Mouse (Mus musculus) stomach, postnatal 0 days (tissue): Measurements from ENCODE around the gene Coro7. TPM values are rescaled to one million over a fixed set of nuclear protein-coding genes. Genes with fewer than 3 reads are reported as not detected.

Source experiments
- ATAC-seq: fragments of 200-750 bp; cut with Nextera tagmentation; 2 replicates; pipeline ENCODE4 v1.8.0; 2017; ENCODE audit not compliant: low FRiP score, low TSS enrichment
- DNase-seq: peaks from one replicate; pipeline ENCODE4 v3.0.0-alpha.2; 2016; ENCODE audit warnings: low spot score
- H3K27ac ChIP-seq: fragments of 300-500 bp; sonication (generic); replicated peaks from 2 replicates; pipeline ENCODE4 v1.5.1; 2014; ENCODE audit warnings: mild to moderate bottlenecking, control low read depth
- H3K27me3 ChIP-seq: fragments of 300-500 bp; sonication (generic); 2 replicates; pipeline ENCODE4 v1.6.1; 2014; ENCODE audit warnings: low read length; ENCODE audit not compliant: control insufficient read depth, insufficient read depth
- H3K36me3 ChIP-seq: fragments of 300-500 bp; sonication (generic); 2 replicates; pipeline ENCODE4 v1.6.1; 2014; ENCODE audit warnings: low read length, mixed read lengths; ENCODE audit not compliant: control insufficient read depth, insufficient read depth
- H3K4me1 ChIP-seq: fragments of 300-500 bp; sonication (generic); replicated peaks from 2 replicates; pipeline ENCODE4 v1.6.1; 2014; ENCODE audit warnings: antibody characterized with exemption; ENCODE audit not compliant: control insufficient read depth, insufficient read depth
- H3K4me2 ChIP-seq: fragments of 300-500 bp; sonication (generic); replicated peaks from 2 replicates; pipeline ENCODE4 v1.6.1; 2014; ENCODE audit warnings: low read depth, mild to moderate bottlenecking, control low read depth, moderate library complexity
- H3K4me3 ChIP-seq: fragments of 300-500 bp; sonication (generic); 2 replicates; pipeline ENCODE4 v1.5.1; 2014; ENCODE audit warnings: low read depth, low read length, control low read depth
- H3K9ac ChIP-seq: fragments of 300-500 bp; sonication (generic); 2 replicates; pipeline ENCODE4 v1.6.1; 2014; ENCODE audit warnings: mild to moderate bottlenecking, low read length, control low read depth, mixed read lengths
- H3K9me3 ChIP-seq: fragments of 300-500 bp; sonication (generic); 2 replicates; pipeline ENCODE4 v1.6.1; 2016; ENCODE audit warnings: low read length; ENCODE audit not compliant: control insufficient read depth
- CTCF ChIP-seq: IDR thresholded peaks from 2 replicates; pipeline ENCODE4 v1.5.1; 2016; ENCODE audit warnings: antibody characterized with exemption, low read depth, mild to moderate bottlenecking, moderate library complexity
- EP300 ChIP-seq: optimal IDR thresholded peaks from 2 replicates; pipeline ENCODE3; 2016; ENCODE audit warnings: antibody characterized with exemption
- WGBS: fragments of 180-500 bp; shearing (Covaris S2); extraction: QIAGEN DNeasy Blood & Tissue Kit; methylation state at CpG from one replicate; pipeline ENCODE4 v1.1.7; 2014; 5-methylcytosine and 5-hydroxymethylcytosine counted together
- polyA plus RNA-seq: library from polyadenylated mRNA; unstranded; fragments of >200 nt; fragmentation: Nextera tagmentation; extraction: Ambion mirVana; gene quantifications from 2 replicates; pipeline ENCODE4 v1.2.1, GENCODE M21; 2015

The Coro7 gene
- 7.6 and 8.1 TPM in 2 replicates for polyA plus RNA-seq

DNA sequence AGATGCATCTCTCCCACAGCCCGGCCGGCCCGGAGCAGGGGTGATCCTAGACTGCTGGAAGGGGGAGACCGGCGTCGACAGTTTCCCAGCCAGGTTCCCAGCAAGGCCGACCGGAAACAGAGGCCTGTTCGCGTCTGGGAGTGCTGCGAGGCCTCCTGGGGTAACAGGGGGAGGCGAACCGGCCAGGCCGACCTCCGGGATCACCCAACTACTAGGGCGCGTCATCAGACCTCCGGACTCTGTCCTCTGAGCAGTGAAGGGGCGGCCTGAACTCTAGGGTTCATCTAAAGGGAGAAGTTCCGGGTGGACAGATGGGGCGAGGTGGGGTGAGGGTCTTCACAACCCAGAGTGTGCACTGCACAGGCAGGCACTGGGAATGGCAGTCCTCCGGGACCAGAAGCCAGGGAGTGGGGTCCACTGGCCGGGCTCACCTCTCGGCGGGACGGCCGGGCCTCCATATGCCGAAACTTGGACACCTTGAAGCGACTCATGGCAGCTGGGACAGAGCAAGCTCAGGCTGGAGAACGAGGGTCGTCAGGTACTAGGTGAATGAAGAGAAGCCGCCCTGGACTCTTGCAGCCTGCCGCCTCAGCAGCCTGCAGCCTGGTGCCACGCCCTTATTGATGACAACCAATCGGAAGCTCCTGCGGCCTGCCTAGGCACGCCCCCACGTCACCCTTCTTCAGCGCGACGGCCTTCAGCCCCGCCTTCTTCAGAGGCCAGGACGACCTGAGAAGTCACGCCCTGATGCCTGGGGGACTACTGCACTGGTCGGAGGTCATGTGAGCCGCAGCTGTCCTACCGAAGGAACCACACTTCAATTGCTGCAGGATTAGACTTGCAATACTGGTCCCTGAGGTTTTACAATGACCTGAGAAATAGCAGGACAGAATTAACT lies at the start of gene Coro7:
Coro7 (minus strand) TSS at position 657 of the 898 bp plus-strand sequence.
- 0 out of 2 replicates have a peak, but pooled peaks cover 4% of the 10 kb centered on the region for H3K36me3 ChIP-seq
- peak within 1 kb of the TSS; percentile 56; the same call in 1 of the 2 replicates for H3K27ac ChIP-seq
- TF ChIP-seq EP300 (no peak), CTCF (no peak)
- 0 out of 2 replicates have a peak, but pooled peaks cover 4% of the 10 kb centered on the region for H3K4me1 ChIP-seq
- 1% methylated on average over 47 of the region's 47 CpGs for WGBS
- H3K9ac ChIP-seq = peak within 1 kb of the TSS; percentile 73
- DNase-seq (peak; percentile 93), ATAC-seq (peak; percentile 91)
- no peaks in the 10 kb centered on the region for H3K27me3 ChIP-seq
- peak within 1 kb of the TSS; percentile 68 for H3K4me3 ChIP-seq
- no peaks in the 10 kb centered on the region for H3K9me3 ChIP-seq
- H3K4me2 ChIP-seq = peak within 1 kb of the TSS; percentile 98

DNA sequence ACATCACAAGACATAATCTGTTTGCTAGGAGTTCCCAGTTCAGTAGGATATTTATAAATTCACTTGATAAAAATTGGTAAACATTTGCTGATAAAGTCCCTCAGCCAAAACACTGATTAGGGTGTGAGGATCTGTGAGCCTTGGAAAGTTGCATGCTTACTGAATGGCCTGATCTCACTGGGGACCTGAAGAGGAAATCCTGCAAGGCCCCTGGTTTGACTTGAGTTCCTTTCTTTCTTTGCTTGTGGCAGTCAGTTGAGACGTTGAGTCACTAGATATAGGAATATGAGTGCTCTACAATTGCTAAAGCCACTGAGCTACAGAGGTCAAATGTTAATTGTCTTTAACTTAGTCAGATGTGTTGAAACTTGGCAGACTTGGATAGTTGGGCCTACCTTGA lies 48.4 kb upstream of the Coro7 start:
- no peak overlapping the region for H3K4me2 ChIP-seq
- WGBS = 35% methylated on average over 1 of the region's 1 CpGs
- H3K27ac ChIP-seq = no peak overlapping the region
- 0 out of 2 replicates have a peak, but pooled peaks cover 3% of the 10 kb centered on the region for H3K4me1 ChIP-seq
- H3K9ac ChIP-seq = no peak overlapping the region
- no peak for ATAC-seq
- H3K4me3 ChIP-seq = no peak overlapping the region
- DNase-seq = no peak
- no peaks in the 10 kb centered on the region for H3K27me3 ChIP-seq
- no peaks in the 10 kb centered on the region for H3K36me3 ChIP-seq
- TF ChIP-seq CTCF = no peak
- no peak for TF ChIP-seq EP300
- no peaks in the 10 kb centered on the region for H3K9me3 ChIP-seq

DNA sequence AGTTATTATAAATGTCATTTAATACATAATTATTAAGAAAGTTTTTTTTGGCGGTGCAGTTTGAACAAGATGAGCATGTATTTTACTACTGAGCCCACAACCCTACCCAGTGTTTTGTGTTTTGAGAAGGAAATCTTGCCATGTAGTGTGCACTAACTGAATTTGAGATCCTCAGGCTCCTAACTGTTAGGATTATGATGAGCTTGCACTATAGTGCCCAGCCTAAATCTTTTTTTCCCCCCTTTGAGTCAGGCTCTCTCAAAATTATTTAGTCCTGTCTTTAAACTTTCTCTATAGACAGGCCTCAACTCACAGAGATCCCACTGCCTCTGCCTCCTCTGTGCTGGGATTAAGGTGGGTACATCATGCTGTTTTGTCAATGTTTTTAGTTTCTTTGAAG lies 47.9 kb upstream of the Coro7 start:
- no peaks in the 10 kb centered on the region for H3K9me3 ChIP-seq
- H3K27ac ChIP-seq = no peak overlapping the region
- DNase-seq (no peak), ATAC-seq (no peak)
- no peaks in the 10 kb centered on the region for H3K27me3 ChIP-seq
- H3K4me2 ChIP-seq = no peak overlapping the region
- TF ChIP-seq CTCF (no peak), EP300 (no peak)
- 0 out of 2 replicates have a peak, but pooled peaks cover 3% of the 10 kb centered on the region for H3K4me1 ChIP-seq
- WGBS = 75% methylated on average over 1 of the region's 1 CpGs
- no peak overlapping the region for H3K9ac ChIP-seq
- no peaks in the 10 kb centered on the region for H3K36me3 ChIP-seq
- no peak overlapping the region for H3K4me3 ChIP-seq

DNA sequence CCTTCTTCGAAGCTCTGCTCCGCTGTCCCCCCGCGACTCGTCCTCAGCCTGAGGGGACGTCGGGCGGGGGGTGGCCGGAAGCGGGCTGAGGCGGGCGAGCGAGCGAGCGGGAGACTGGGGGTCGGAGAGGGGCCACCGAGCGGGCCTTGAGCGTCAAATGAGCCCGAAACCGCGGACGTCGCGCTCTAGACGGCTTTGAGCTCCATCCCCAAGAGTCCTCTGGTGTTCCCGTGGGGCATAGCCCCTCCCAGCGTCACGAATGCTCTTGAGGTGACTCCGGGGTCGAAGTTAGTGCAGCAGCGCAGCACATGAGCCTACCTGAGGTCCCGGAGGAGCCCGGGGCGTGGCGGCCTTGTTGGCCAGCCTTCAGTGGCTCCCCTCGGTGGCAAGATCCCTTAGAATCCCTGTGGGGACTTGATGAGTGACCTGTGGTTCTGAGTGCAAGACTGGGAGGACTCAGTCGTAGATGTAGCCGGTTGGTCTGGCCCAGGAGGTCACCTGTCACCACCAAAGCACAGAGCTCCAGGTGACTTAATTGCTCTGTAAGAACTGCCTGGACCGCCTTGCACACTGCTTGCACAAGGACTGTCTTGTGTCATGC lies 47.1 kb upstream of the Coro7 start:
- Histone ChIP-seq H3K27ac (peak overlapping the region; percentile 86), H3K36me3 (no peaks in the 10 kb centered on the region), H3K4me3 (peak overlapping the region; percentile 85), H3K27me3 (no peaks in the 10 kb centered on the region), H3K9me3 (no peaks in the 10 kb centered on the region), H3K4me2 (peak overlapping the region; percentile 81), H3K9ac (peak overlapping the region; percentile 90), H3K4me1 (0 out of 2 replicates have a peak, but pooled peaks cover 3% of the 10 kb centered on the region)
- DNase-seq = peak; percentile 61
- under 1% methylated on average over 37 of the region's 40 CpGs for WGBS
- TF ChIP-seq EP300 = no peak
- no peak for TF ChIP-seq CTCF
- peak; percentile 75 for ATAC-seq

DNA sequence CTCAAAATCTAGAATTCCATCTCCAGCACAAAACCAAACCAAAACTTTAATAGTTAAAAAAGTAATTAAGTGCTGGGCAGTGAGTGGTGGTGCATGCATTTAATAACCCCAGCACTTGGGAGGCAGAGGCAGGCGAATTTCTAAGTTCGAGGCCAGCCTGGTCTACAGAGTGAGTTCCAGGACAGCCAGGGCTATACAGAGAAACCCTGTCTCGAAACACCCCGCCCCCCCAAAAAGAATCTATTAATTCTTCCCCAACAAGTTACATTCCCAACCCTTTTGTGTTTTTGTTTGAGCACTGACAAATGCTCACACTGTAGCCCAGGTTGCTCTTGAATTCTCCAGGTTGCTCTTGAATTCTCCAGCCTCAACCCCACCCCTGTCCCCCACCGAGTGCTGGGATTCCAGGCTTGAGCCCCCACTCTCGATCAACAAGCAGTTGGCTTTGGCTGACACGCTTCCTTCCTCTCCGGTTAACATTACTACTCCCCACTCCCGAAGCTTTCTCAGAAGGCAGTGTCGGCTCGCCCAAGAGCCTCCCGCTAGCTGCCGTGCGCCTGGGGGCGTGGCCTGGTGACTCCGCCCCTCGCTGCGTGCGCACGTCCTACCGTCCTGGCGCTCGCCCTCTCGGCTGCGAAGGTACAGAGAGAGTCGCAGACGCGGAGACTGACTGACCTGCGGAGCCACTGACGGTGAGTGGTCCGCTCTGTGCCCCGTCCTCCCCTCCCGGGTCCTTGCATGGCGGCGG lies 46.4 kb upstream of the Coro7 start, which contains the start of gene Hmox2:
Hmox2 (plus strand) TSS at position 582 of the 748 bp plus-strand sequence.
- 5% methylated on average over 35 of the region's 35 CpGs for WGBS
- TF ChIP-seq EP300 (no peak), CTCF (no peak)
- Histone ChIP-seq H3K4me3 (peak within 1 kb of the TSS; percentile 85), H3K4me1 (0 out of 2 replicates have a peak, but pooled peaks cover 3% of the 10 kb centered on the region), H3K4me2 (peak within 1 kb of the TSS; percentile 81), H3K27ac (peak within 1 kb of the TSS; percentile 86), H3K27me3 (no peaks in the 10 kb centered on the region), H3K9ac (peak within 1 kb of the TSS; percentile 90), H3K36me3 (no peaks in the 10 kb centered on the region), H3K9me3 (no peaks in the 10 kb centered on the region)
- ATAC-seq (peak; percentile 95), DNase-seq (peak; percentile 95)
